Mouse (Mus musculus): ENCODE measurements around the gene Pnn. TPM values are rescaled to one million over a fixed set of nuclear protein-coding genes. Genes with fewer than 3 reads are reported as not detected.

Gene Pnn
- polyA plus RNA-seq, 1 experiment = 7.6 TPM

- Histone ChIP-seq H3K4me3 (no peak overlapping the region), H3ac (ENCODE audit: control insufficient read depth, insufficient read length) (no peak overlapping the region), H3K4me2 (ENCODE audit: low read depth) (no peak overlapping the region), H3K79me2 (ENCODE audit: control insufficient read depth, insufficient read depth) (no peaks in the 10 kb centered on the region), H3K36me3 (ENCODE audit: control insufficient read depth, insufficient read depth) (no peaks in the 10 kb centered on the region), H3K27me3 (ENCODE audit: control insufficient read depth, insufficient read depth, insufficient read length) (no peaks in the 10 kb centered on the region)
- no peak for TF ChIP-seq POLR2AphosphoS2 (IDR thresholded peaks at IDR 0.05; ENCODE audit: insufficient read length, low read depth)
- no peak for TF ChIP-seq REST (IDR thresholded peaks at IDR 0.05; ENCODE audit: insufficient read depth, insufficient read length)
- no peak for TF ChIP-seq E2F4 (IDR thresholded peaks at IDR 0.05; ENCODE audit: insufficient read depth)
- TF ChIP-seq MYOD1 (IDR thresholded peaks at IDR 0.05; ENCODE audit: control insufficient read depth in 1 of 3, insufficient read length in 2 of 3, low read depth in 2 of 3) = no peak
- TF ChIP-seq MAX (IDR thresholded peaks at IDR 0.05; ENCODE audit: low read depth) = no peak
- no peak for TF ChIP-seq POLR2A (IDR thresholded peaks at IDR 0.05; ENCODE audit: insufficient read length, low read depth)
- no peak for TF ChIP-seq SRF (IDR thresholded peaks at IDR 0.05; ENCODE audit: control insufficient read depth, insufficient read length, low read depth)
- TF ChIP-seq TCF3 (IDR thresholded peaks at IDR 0.05; ENCODE audit: insufficient read length, low read depth) = no peak
Observed at GRCm38 (mm10) chr12:59105914-59106313, 39.2 kb downstream of the Pnn start.

GRCm38 (mm10) chr12:59106491-59106890 is 39.8 kb downstream of the Pnn start:
- no peak for TF ChIP-seq MYOG (IDR thresholded peaks at IDR 0.05; ENCODE audit: control insufficient read depth in 1 of 3, insufficient read depth in 1 of 3, insufficient read length in 2 of 3, low read depth in 2 of 3)
- no peak for TF ChIP-seq USF1 (IDR thresholded peaks at IDR 0.05; ENCODE audit: low read depth)
- TF ChIP-seq MYOD1 (IDR thresholded peaks at IDR 0.05; ENCODE audit: control insufficient read depth in 1 of 3, insufficient read length in 2 of 3, low read depth in 2 of 3) = no peak
- no peak for TF ChIP-seq E2F4 (IDR thresholded peaks at IDR 0.05; ENCODE audit: insufficient read depth)
- TF ChIP-seq POLR2AphosphoS2 (IDR thresholded peaks at IDR 0.05; ENCODE audit: insufficient read length, low read depth) = no peak
- no peak for TF ChIP-seq TCF3 (IDR thresholded peaks at IDR 0.05; ENCODE audit: insufficient read length, low read depth)
- TF ChIP-seq MAX (IDR thresholded peaks at IDR 0.05; ENCODE audit: low read depth) = no peak
- no peak for TF ChIP-seq CEBPB (IDR thresholded peaks at IDR 0.05; ENCODE audit: insufficient read depth, poor library complexity, severe bottlenecking)
- no peak for TF ChIP-seq POLR2A (IDR thresholded peaks at IDR 0.05; ENCODE audit: insufficient read length, low read depth)
- TF ChIP-seq REST (IDR thresholded peaks at IDR 0.05; ENCODE audit: insufficient read depth, insufficient read length) = no peak
- no peak for TF ChIP-seq TCF12 (IDR thresholded peaks at IDR 0.05; ENCODE audit: insufficient read depth, poor library complexity, severe bottlenecking)
- no peak for TF ChIP-seq SRF (IDR thresholded peaks at IDR 0.05; ENCODE audit: control insufficient read depth, insufficient read length, low read depth)
- no peaks in the 10 kb centered on the region for H3K27me3 ChIP-seq (ENCODE audit: control insufficient read depth, insufficient read depth, insufficient read length)
- no peak overlapping the region for H3ac ChIP-seq (ENCODE audit: control insufficient read depth, insufficient read length)
- no peaks in the 10 kb centered on the region for H3K79me2 ChIP-seq (ENCODE audit: control insufficient read depth, insufficient read depth)
- no peak overlapping the region for H3K4me3 ChIP-seq
- no peak overlapping the region for H3K4me2 ChIP-seq (ENCODE audit: low read depth)
- H3K36me3 ChIP-seq (ENCODE audit: control insufficient read depth, insufficient read depth) = no peaks in the 10 kb centered on the region

- Histone ChIP-seq H3K4me3 (no peak overlapping the region), H3K36me3 (ENCODE audit: control insufficient read depth, insufficient read depth) (no peaks in the 10 kb centered on the region), H3K27me3 (ENCODE audit: control insufficient read depth, insufficient read depth, insufficient read length) (no peaks in the 10 kb centered on the region), H3K4me2 (ENCODE audit: low read depth) (no peak overlapping the region), H3ac (ENCODE audit: control insufficient read depth, insufficient read length) (no peak overlapping the region), H3K79me2 (ENCODE audit: control insufficient read depth, insufficient read depth) (no peaks in the 10 kb centered on the region)
- TF ChIP-seq USF1 (IDR thresholded peaks at IDR 0.05; ENCODE audit: low read depth) (no peak), SRF (IDR thresholded peaks at IDR 0.05; ENCODE audit: control insufficient read depth, insufficient read length, low read depth) (no peak), POLR2A (IDR thresholded peaks at IDR 0.05; ENCODE audit: insufficient read length, low read depth) (no peak), TCF3 (IDR thresholded peaks at IDR 0.05; ENCODE audit: insufficient read length, low read depth) (no peak), E2F4 (IDR thresholded peaks at IDR 0.05; ENCODE audit: insufficient read depth) (no peak), CEBPB (IDR thresholded peaks at IDR 0.05; ENCODE audit: insufficient read depth, poor library complexity, severe bottlenecking) (no peak), POLR2AphosphoS2 (IDR thresholded peaks at IDR 0.05; ENCODE audit: insufficient read length, low read depth) (no peak), MYOD1 (IDR thresholded peaks at IDR 0.05; ENCODE audit: control insufficient read depth in 1 of 3, insufficient read length in 2 of 3, low read depth in 2 of 3) (no peak), MAX (IDR thresholded peaks at IDR 0.05; ENCODE audit: low read depth) (no peak), MYOG (IDR thresholded peaks at IDR 0.05; ENCODE audit: control insufficient read depth in 1 of 3, insufficient read depth in 1 of 3, insufficient read length in 2 of 3, low read depth in 2 of 3) (no peak), TCF12 (IDR thresholded peaks at IDR 0.05; ENCODE audit: insufficient read depth, poor library complexity, severe bottlenecking) (no peak), REST (IDR thresholded peaks at IDR 0.05; ENCODE audit: insufficient read depth, insufficient read length) (no peak)
Observed at GRCm38 (mm10) chr12:59107926-59108325, 41.2 kb downstream of the Pnn start.

GRCm38 (mm10) chr12:59117184-59117583 is 50.5 kb downstream of the Pnn start:
- Histone ChIP-seq H3K79me2 (ENCODE audit: control insufficient read depth, insufficient read depth) (no peaks in the 10 kb centered on the region), H3K36me3 (ENCODE audit: control insufficient read depth, insufficient read depth) (no peaks in the 10 kb centered on the region), H3K27me3 (ENCODE audit: control insufficient read depth, insufficient read depth, insufficient read length) (no peaks in the 10 kb centered on the region), H3K4me3 (no peak overlapping the region), H3K4me2 (ENCODE audit: low read depth) (no peak overlapping the region), H3ac (ENCODE audit: control insufficient read depth, insufficient read length) (no peak overlapping the region)
- TF ChIP-seq REST (IDR thresholded peaks at IDR 0.05; ENCODE audit: insufficient read depth, insufficient read length) (no peak), E2F4 (IDR thresholded peaks at IDR 0.05; ENCODE audit: insufficient read depth) (no peak), POLR2AphosphoS2 (IDR thresholded peaks at IDR 0.05; ENCODE audit: insufficient read length, low read depth) (no peak), MYOD1 (IDR thresholded peaks at IDR 0.05; ENCODE audit: control insufficient read depth in 1 of 3, insufficient read length in 2 of 3, low read depth in 2 of 3) (no peak), USF1 (IDR thresholded peaks at IDR 0.05; ENCODE audit: low read depth) (no peak), TCF3 (IDR thresholded peaks at IDR 0.05; ENCODE audit: insufficient read length, low read depth) (no peak), MAX (IDR thresholded peaks at IDR 0.05; ENCODE audit: low read depth) (no peak), SRF (IDR thresholded peaks at IDR 0.05; ENCODE audit: control insufficient read depth, insufficient read length, low read depth) (no peak), POLR2A (IDR thresholded peaks at IDR 0.05; ENCODE audit: insufficient read length, low read depth) (no peak), TCF12 (IDR thresholded peaks at IDR 0.05; ENCODE audit: insufficient read depth, poor library complexity, severe bottlenecking) (no peak), MYOG (IDR thresholded peaks at IDR 0.05; ENCODE audit: control insufficient read depth in 1 of 3, insufficient read depth in 1 of 3, insufficient read length in 2 of 3, low read depth in 2 of 3) (no peak), CEBPB (IDR thresholded peaks at IDR 0.05; ENCODE audit: insufficient read depth, poor library complexity, severe bottlenecking) (no peak)

Other genes with a start within 250 kb of the Pnn start
- gene Sec23a, start 54.9 kb upstream of the Pnn start, polyA plus RNA-seq (2012; fragmentation: generic; extraction: Trizol) = 24.6 TPM
- 10.2 TPM for gene Gemin2, start 53.5 kb upstream of the Pnn start, polyA plus RNA-seq (2012; fragmentation: generic; extraction: Trizol)
- 52.0 TPM for gene Trappc6b, start 5.4 kb upstream of the Pnn start, polyA plus RNA-seq (2012; fragmentation: generic; extraction: Trizol)
- gene Mia2, start 28.9 kb downstream of the Pnn start, polyA plus RNA-seq (2012; fragmentation: generic; extraction: Trizol) = 22.6 TPM
- 2.7 TPM for gene Fbxo33, start 152.8 kb downstream of the Pnn start, polyA plus RNA-seq (2012; fragmentation: generic; extraction: Trizol)

All from myocyte (in vitro differentiated cells).